Mouse (Mus musculus) lung, postnatal 25 days (tissue): Measurements from ENCODE around the gene Peli1.
"Not testable (repeated sequence)": the region's sequence is repeated elsewhere in the genome, so short reads cannot be mapped to it uniquely, and the experiment has no call there.

Experiments used
- DNase-seq: peaks from one replicate; pipeline ENCODE4 v3.0.0; 2022; ENCODE audit warnings: low spot score

Gene Peli1

DNA sequence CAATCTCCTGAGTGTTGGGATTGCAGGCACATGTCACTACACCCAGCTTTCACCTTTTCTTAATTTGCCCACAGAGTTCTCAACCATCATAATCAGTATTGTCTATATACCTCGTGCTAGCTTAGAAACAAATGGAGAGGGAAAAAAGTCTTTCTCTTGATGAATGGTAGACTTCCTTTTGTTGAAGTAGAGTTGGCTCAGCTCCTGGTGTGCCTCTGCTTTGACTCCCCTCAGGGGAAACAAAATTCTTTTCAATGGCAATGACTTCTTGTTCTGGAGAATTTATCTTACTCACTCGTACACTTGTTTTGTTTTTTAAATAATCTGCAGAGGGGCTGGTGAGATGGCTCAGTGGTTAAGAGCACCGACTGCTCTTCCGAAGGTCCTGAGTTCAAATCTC lies 62.0 kb downstream of the Peli1 start:
- no peak for DNase-seq

DNA sequence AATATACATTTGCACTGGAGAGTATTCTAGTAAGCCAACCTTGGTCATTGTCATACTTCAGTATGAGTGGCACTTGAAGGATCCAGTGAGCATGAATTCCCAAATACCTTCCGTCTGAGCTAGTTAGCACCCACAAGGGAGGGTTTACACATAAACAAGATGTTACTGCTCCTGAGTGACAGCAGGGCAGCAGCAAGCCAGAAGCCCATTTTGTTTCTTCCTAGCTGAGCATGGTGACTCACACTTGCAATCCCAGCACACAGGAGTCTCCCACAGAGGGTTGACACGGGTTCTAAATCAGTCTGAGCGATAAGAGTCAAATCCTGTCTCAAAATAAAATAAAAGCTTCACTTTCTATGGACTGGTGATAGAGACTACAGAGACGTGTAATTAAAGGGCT lies 66.5 kb downstream of the Peli1 start:
- no peak for DNase-seq

DNA sequence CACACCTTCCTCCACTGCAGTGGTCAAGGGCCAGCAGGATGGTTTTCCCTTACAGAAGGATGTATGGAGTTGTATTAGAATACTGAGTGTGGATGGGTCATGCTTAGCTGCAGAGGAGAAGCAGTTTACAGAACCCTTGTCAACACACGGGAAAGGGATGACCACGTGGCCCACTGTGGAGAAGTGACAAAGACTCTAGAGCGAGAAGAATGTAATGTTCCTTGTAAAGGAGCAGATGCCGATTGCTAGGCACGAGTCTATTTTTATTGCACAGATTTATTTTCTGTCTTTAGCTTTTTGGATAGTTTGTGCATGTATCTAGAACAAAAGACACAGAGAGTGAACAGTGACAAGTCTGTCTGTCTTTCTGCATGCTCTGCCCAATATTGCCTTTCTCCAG lies 71.0 kb downstream of the Peli1 start:
- no peak for DNase-seq

DNA sequence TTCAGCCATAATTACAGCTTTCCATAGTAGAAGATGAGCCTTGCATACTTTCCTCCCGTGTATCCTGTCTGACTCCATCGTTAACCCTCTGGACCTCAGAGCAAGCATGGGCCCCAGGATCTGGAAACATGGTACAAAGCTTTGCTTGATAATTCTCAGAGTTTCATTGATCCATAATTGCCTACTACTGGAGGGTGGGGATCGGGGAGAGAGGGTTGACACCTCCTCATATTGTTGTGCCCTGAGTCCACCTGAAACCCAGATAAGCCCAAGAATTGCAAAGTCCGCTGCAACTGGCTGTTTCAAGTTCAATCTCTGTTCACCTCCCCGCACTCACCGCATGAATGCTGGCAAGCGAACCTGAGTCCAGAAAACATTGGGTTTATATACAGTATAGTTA lies 72.1 kb downstream of the Peli1 start:
- DNase-seq: no peak

DNA sequence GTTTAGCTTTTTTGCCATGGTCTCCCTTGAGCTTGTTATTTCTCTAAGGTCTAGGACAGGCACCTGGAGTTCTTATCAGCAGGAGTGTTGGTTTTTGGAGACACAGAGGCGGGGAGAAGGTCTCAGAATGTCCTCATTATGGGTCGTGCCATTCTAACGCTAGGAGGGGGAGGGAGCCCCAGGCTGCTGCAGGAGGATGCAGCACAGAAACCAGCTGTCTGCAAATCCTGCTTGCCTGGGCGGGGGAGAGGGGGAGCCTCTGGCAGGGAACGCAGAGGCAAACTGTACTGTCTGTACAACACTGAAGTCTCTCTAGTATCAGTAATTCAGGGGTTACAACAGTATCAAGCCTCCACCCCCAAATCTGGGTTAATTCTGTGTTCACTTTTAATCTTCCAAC lies 72.6 kb downstream of the Peli1 start:
- no peak for DNase-seq

DNA sequence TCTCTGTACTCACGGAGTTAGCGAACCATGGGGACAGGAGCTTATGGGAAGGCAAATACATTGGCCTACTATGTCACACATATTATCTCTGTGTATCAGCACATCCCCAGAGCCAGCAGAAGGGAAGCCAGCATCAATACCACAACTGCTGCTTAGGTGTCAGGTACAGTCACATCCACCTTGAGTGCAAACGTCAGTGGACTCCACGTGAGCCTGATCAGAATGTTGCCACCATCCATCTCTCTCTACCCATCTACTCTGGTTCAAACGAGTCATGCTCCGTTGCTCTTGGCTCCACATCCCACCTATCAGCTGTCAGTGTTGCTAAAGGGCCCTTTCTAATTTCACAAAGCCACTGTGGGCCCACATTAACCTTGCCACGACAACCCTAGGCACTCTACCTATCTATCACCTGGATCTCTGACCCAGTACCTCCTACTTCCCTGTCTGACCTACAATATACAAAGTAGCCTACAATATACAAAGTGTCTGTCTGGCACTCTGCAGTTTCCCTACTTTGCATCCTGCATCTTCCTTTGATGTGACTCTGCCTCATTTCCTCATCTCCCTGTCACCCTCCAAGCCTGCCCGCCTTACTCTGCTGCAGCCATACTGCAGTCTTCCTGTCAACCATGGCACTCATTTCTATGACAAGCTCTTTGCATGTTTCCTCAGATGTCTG lies 73.4 kb downstream of the Peli1 start:
- DNase-seq: no peak

DNA sequence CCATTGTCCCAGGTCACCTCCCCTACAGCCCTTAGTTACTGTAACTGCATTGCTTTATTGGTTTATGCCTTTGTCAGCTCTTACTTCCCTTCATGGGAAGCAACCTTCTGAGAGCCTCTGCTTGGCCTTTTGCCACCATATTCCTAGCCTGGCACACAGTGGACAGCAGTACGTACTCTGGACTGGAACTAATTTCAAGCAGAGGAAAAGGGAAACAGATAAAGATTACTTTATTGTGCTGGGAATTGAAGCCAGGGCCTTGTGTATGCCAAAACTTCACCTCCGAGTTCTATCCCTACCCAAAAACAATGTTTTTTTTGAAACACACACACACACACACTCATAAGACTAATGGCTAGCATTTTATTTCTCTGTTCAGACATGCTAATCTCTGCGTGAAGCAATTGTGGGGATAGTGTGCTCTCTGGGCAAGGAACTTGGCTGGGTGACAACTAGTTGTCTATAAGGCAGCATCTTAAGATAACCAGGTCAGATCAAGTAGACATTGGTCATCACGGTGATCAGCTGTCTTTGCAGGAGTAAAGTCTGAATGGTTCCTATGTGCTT lies 74.0 kb downstream of the Peli1 start:
- no peak for DNase-seq

DNA sequence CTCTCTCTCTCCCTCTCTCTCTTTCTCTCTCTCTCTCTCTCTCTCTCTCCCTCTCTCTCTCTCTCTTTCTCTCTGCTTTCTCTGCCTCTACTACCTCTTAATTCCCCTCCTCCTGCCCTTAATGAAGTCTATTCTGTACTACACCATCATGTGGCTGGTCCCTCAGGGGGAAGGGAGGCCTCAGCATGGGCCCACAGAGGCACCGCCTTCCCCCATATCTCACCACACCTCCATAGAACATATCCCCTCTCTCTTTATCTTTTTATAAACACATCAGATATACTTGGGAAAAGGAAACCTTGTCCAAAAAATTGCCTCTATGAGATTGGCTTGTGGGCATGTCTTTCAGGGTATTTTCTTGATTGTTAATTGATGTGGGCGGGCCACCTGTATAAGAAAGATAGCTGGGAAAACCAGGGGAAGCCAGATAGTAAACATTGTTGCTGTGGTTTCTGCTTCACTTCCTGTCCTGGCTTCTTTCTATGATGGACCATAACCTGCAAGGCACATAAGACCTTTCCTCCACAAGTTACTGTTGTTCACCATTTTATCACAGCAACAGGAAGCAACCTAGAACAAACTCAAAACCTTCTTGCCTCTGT lies 75.5 kb downstream of the Peli1 start:
- peak; percentile 14 for DNase-seq

DNA sequence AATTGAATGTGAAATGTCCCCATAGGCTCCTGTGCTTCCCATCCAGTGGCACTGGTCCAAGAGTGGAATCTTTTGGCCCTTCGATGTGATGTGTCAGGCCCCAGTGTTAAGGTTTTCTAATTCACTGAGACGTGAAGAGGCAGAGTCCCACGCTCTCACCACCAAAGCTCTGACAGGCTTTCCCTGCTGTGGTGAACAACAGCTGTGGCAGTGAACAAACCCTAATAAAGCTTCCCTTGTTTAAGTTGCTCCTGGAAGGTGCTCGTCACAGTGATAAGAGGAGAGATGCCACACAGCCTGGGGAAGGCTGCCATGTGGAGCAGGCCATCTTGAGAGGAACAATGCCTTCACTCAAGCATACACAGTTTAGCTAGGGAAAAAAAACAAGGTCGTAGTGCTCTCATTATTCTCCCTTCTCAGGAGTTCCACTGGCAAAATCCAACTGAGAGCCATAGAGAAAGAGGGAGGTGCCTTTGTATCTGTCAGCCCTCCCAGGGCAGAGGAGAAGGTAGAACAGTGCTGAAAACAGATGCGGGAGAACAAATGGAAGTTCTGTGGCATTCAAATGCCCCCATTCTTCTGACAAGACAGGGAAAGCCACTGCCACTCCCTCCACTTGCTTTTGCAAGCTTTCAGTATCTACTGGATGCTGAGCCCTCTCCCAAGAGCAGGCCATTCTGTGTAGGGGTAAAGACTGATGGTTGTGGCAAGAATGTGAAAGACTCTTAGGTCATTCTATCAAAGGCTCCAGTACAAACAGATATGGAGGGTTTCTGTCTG lies 77.9 kb downstream of the Peli1 start:
- DNase-seq: no peak

DNA sequence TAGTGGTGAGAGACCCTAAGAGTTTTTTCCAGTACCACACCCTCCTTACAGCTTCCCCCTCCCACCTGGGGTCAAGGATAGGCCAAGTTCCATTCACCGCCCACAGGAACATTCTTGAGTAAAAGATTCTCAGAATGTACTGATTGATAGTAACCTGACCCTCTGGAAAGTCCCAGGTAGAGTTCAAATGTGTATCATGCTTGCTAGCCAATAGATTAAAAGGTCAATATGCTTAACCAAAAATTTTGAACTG lies 78.4 kb downstream of the Peli1 start:
- not testable (repeated sequence) for DNase-seq

DNA sequence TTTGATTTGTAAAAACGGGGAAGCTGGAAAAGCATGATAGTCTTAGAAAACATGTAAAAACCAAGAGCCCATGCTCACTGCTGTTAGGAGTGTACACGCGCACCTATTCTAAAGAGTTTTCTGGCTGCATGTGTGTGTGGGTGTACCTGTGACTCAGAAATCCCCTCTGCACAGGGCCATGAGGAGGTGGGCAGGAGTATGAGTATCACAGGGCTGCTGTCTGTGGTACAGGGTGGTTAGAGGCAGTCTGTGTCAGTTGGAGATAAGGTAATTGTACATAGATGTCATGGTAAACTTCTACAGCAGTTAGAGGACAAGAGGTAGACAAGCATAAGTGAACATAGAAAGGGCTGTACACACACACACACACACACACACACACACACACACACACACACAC lies 81.2 kb downstream of the Peli1 start:
- DNase-seq: no peak

DNA sequence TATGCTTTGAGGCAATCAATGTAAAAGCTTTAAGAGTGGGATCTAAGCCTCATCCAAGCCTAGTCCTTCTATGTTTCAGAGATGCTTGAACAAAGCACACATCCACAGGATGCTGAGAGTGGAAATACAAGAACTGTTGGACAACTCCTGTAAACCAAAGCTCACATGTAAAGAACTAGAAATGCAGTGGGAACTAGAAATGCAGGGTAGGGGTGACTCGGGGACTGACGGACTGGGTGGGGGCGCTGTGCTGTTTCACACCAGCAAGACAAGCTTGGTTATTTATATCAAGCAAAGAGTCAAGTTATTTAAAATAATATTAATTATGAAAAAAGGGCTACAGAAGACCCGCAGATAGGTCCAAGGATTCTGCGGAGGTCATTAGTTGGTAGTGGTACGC lies 82.8 kb downstream of the Peli1 start:
- DNase-seq: no peak

DNA sequence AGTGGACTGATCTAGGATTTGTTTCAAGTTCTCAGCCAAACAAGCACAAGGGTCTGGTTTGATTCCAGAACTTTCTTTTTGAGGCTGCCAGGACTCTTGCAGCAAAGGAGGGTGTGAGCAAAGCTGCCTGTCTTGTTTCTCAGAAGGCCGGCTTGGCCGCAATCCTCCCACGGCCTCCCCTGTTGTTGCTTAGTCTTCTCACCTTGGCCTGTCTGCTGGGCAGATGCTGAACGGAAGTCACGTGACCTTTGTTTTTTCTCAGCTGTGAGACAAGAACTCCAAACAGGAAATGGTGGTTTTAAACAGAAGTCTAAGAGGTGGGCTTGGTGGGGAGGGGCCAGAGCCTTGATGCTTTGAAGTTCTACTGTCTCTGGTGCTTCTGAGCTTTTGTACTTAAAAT lies 83.3 kb downstream of the Peli1 start:
- DNase-seq: peak; percentile 92

DNA sequence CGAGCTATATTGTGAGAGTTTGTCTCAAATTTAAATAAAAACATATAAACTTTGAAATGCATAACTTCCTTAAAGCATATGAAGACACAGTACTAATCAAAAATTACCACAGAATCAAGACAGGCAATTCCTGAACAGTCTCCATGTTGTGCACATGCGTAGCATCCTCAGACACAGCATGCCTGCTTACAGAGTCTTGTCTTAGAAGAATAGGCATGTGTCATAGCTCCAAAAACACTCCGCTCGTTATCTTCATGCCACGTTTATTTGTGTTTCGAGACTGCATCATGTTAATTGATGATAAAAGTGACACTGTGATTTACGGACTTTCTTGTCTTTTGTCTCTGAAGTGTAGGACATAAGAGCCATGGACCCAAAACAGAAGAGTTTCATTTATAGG lies 84.0 kb downstream of the Peli1 start:
- DNase-seq: no peak

DNA sequence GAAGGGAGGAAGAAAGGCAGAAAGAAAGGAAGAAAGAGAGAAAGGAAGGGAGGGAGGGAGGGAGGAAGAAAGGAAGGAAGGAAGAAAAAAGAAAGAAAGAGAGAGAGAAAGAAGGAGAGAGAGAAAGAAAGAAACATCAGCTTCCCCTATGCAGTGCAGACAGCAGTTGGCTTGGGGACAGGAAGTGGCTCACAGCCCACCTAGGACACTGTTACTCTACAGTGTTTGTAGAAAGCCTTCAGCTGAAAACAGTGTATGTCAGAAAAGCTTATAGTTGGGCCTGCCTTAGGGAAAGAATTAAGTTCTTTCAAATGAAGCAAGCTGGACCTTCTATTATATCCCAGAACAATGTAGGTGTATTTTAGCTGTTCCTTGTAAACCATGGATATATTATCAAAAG lies 85.4 kb downstream of the Peli1 start:
- no peak for DNase-seq

DNA sequence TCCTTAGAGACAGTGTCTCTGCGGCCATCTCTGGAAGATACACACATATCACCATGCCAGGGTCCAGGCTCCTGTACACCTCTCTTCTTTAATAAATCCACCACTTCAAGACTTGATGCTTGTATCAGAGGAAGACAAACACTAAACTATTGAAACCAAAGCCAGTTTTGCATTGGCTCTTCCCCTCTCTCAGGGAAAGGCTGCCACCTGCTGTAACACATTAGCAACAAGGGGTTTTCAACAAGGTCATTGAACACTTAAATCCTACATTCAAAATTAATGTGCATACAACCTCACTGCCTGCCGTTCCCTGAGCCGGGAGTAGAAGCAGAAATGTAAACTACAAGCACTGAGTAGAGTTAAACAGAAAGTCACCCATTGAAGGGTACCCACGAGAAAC lies 87.3 kb downstream of the Peli1 start:
- peak; percentile 79 for DNase-seq

DNA sequence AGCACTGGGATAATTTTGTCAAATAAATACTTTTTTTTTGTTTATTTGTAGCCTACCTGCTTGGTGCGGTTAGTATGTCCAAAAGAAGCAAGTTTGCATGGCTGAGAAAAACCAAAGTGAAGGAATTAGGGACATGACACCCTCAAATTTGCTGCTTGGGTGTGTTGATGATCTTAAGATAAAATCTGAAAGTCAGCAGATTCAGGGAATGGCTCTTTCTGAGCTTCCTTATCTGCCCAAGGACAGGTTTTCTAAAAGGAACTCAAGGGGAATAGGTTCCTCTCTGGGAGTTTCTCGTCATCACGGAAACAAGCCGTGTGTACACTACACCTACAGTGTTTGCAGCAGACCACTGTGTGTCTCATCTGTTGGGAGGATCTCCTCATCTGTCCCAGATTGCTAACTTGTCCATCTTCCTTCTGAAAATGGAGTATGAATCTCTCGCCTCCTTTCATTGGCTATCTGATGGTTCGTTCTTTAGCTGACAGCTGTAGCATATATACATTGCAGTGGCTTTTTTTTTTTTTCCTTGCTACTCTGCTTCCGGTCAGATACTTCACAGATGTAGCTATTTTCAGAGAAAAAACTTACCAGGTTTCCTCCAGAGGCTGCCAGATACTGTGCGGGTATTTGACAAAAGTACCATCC lies 88.0 kb downstream of the Peli1 start:
- no peak for DNase-seq

DNA sequence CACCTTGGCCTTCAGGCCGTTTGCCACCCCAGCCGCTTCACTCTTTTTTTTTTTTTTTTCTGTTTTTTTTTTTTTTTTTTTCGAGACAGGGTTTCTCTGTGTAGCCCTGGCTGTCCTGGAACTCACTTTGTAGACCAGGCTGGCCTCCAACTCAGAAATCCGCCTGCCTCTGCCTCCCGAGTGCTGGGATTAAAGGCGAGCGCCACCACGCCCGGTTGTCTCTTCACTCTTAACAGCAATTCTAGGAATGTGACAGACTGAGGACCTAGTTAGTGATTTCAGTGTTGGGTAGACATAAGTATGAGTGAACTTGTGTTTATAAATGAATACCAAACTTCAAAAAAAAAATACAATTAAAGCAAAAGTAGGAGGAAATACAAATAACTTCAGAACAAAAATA lies 88.8 kb downstream of the Peli1 start:
- not testable (repeated sequence) for DNase-seq

DNA sequence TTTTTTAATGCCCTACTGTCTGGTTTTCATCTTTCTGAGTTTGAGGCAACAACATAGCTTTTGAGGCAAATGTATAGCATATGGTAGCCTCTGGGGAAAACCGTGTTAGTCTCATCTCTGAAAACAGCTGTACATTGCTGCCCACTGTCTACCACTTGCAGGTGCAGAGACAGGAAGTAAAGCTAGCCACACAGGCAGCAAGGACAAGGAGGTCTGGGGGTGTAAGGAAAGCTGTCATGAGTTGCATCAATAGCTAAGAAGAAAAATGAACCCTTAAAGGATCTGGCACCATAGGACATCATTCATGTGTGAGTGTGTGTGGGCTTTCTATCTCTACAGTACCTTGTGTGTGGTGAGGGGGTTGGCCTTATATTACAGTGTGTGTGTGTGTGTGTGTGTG lies 89.6 kb downstream of the Peli1 start:
- peak; percentile 26 for DNase-seq

DNA sequence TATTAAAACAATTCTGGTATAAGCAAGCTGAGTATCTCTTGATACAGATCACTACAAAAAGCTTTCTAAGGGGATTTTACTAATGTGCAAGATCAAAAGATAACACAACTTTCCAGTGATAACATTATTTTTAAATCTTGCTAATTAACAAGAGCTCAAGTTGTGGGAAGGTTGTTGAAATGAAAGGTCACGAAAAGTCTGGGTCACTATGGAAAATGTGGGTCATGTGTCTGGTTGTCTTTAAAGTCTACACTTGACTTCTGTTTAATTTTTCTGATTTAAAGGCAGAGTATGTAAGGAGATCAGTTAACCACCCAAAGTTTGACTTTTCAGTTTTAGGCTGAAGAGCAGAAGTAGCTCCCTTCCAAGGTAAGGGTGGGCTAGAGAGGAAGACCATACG lies 90.5 kb downstream of the Peli1 start:
- DNase-seq: no peak

DNA sequence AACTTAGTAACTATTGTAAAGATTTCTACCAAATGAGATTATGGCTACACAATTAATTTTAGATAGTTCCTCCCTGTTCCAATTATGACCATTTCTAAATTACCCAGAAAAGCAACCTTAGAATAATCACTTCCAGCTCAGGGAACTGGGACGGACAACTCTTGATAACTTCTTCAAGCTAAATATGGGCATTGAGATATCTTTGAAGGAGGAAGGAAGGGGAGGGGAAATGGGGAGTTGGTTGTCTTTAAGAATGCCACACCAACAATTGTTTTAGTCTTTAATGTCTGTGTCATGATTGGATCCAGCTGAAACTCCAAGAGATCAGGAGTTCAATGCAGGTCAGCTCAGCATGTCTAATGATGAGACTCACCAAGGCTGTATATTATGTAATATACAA lies 91.6 kb downstream of the Peli1 start:
- no peak for DNase-seq

DNA sequence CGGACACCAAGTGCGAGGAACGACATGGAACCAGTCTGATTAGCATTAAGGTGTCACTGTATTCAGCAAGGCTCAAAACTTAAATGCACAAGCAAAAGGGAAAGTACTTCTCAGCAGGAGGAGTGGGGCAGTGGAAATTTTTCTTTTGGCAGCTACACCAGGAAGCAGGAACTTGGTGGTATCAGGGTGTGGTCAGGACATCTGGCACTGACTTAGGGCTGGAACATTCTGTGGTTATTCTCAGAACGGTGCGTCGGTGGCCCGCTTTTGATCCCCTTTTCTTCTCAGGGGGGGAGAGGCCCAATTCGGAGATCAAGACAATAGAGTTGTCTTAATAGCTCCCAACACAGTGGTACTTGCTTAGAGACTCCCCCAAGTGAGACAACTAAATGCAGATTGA lies 100.7 kb downstream of the Peli1 start:
- not testable (repeated sequence) for DNase-seq

DNA sequence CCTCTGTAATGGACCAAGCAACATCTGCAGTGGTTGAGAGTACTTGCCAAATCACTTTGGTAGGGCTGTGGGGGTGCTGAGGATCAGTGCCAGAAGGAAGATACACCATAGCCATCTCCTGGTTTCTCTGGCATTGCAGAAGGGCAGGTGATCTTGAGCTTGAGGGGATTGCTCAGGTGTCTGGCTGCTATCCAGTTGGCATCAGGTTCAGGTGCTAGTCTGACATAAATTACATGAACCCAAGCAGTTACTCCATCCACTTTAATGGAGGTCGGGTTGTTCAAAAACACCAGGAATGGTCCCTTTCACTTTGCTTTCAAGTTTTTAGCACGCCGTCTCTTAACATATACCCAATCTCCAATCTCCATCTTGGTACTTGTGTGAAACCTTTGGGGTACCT lies 103.8 kb downstream of the Peli1 start:
- DNase-seq: no peak
